Mouse (Mus musculus): ENCODE results near the gene Golph3. TPM values are rescaled to one million over a fixed set of nuclear protein-coding genes. Genes with fewer than 3 reads are reported as not detected.

Gene Golph3
- polyA plus RNA-seq, 1 experiment: 118 TPM

DNA sequence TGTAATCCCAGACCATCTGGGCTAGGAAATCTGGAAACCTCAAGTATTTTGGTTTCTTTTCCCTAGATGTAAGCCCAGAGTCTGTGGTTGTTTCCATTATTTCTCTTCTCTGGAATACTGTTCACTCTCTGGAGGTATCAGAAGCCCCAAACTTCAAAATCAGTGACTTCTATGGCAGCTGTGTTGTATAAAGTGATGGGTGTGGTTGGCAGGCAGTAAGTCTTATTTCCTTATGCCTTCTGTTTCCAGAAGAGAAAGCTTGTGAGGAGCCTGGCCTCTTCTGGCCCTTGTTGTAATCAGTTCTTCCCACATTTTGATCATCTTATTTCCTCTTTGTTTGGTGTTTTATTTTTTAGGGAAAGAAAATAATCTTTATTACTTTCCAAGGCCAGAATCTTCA, 9.6 kb downstream of the Golph3 start:
- TF ChIP-seq CTCF (IDR thresholded peaks at IDR 0.05; ENCODE audit: borderline replicate concordance, insufficient read depth, low read length): no peak
- TF ChIP-seq POLR2A (IDR thresholded peaks at IDR 0.05; ENCODE audit: low read depth, low read length): no peak
- no peaks in the 10 kb centered on the region for H3K4me1 ChIP-seq (ENCODE audit: control insufficient read depth, insufficient read depth, low read length)
- no peak overlapping the region for H3K27ac ChIP-seq (ENCODE audit: insufficient read depth, low read length)
- H3K4me3 ChIP-seq (ENCODE audit: insufficient read depth, low read length): no peak overlapping the region

DNA sequence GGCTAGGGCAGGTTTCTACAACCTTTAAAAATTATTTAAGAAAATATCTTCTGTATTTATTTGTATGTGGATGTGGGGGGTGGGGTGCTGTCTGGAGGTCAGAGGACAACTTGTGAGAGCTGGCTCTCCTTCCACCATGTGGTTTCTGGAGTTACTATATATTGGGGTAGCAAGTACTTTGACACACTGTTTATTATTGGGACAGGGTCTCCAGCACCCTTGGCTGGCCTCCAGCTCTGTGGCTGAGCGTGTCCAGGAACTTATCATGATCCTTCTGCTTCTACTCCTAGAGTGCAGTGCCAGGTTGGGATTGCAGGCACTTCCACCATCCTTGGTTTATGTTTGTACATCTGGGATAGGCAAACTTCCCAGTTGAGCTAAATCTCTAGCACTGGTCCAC, 10.1 kb downstream of the Golph3 start:
- Histone ChIP-seq H3K4me3 (ENCODE audit: insufficient read depth, low read length) (no peak overlapping the region), H3K27ac (ENCODE audit: insufficient read depth, low read length) (no peak overlapping the region), H3K4me1 (ENCODE audit: control insufficient read depth, insufficient read depth, low read length) (no peaks in the 10 kb centered on the region)
- no peak for TF ChIP-seq POLR2A (IDR thresholded peaks at IDR 0.05; ENCODE audit: low read depth, low read length)
- TF ChIP-seq CTCF (IDR thresholded peaks at IDR 0.05; ENCODE audit: borderline replicate concordance, insufficient read depth, low read length): no peak

GRCm38 (mm10) chr15:12334381-12334780, 13.1 kb downstream of the Golph3 start:
- Histone ChIP-seq H3K4me3 (ENCODE audit: insufficient read depth, low read length) (no peak overlapping the region), H3K27ac (ENCODE audit: insufficient read depth, low read length) (no peak overlapping the region), H3K4me1 (ENCODE audit: control insufficient read depth, insufficient read depth, low read length) (no peaks in the 10 kb centered on the region)
- TF ChIP-seq POLR2A (IDR thresholded peaks at IDR 0.05; ENCODE audit: low read depth, low read length) (no peak), CTCF (IDR thresholded peaks at IDR 0.05; ENCODE audit: borderline replicate concordance, insufficient read depth, low read length) (no peak)

GRCm38 (mm10) chr15:12337030-12337778, 16.0 kb downstream of the Golph3 start:
- H3K4me3 ChIP-seq (ENCODE audit: insufficient read depth, low read length): no peak overlapping the region
- no peak for TF ChIP-seq POLR2A (IDR thresholded peaks at IDR 0.05; ENCODE audit: low read depth, low read length)
- no peak for TF ChIP-seq CTCF (IDR thresholded peaks at IDR 0.05; ENCODE audit: borderline replicate concordance, insufficient read depth, low read length)

GRCm38 (mm10) chr15:12337779-12338137, 16.5 kb downstream of the Golph3 start:
- H3K4me1 ChIP-seq (ENCODE audit: control insufficient read depth, insufficient read depth, low read length): peaks cover 5% of the 10 kb centered on the region; the same call in 1 of the 2 replicates
- no peak overlapping the region for H3K27ac ChIP-seq (ENCODE audit: insufficient read depth, low read length)
- no peak overlapping the region for H3K4me3 ChIP-seq (ENCODE audit: insufficient read depth, low read length)
- no peak for TF ChIP-seq POLR2A (IDR thresholded peaks at IDR 0.05; ENCODE audit: low read depth, low read length)
- no peak for TF ChIP-seq CTCF (IDR thresholded peaks at IDR 0.05; ENCODE audit: borderline replicate concordance, insufficient read depth, low read length)

More at GRCm38 (mm10) chr15:12337030-12337778, 16.0 kb downstream of the Golph3 start:
- Histone ChIP-seq H3K4me1 (ENCODE audit: control insufficient read depth, insufficient read depth, low read length) (peaks cover 5% of the 10 kb centered on the region; the same call in 1 of the 2 replicates), H3K27ac (ENCODE audit: insufficient read depth, low read length) (no peak overlapping the region)

DNA sequence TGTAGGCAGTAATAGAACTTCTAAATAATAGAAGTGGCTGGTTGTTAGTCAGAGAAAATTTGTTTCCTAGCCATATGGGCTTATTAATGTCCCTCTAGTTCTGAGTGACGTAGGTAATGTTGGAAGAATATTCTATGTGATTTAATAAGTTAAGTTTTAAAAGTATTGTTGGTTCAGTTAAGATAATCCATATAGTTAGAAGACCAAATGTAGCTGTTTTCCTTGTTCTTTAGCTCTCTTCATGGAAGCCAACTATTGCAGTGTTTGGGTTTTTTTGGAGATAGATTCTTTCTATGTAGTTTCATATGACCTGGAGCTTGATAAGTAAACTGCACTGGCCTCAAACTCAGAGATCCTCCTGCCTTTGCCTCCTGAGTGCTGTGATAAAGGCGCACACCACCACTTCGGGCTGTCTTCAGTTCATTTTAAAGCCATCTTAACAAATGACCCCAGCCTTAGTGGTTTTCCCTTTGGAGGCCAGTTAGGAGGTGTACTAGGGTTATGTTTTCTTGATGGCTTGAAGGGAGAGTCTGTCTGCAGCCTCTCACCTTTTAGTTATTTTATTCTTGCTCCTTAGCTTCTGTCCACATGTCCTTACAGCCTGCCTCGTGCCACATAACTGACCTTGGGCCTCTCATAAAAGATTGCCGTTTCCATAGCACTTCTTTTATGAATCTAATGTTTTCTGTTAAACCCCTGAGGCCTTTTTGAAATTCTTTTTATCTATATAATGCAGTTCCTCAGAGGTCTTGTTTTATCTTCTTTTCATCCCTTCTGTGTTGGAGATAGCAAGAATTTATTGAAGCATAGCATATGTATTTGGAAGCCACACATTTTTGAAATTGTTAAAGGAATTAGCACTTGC, 19.5 kb downstream of the Golph3 start:
- Histone ChIP-seq H3K4me3 (ENCODE audit: insufficient read depth, low read length) (no peak overlapping the region), H3K4me1 (ENCODE audit: control insufficient read depth, insufficient read depth, low read length) (peaks cover 5% of the 10 kb centered on the region; the same call in 1 of the 2 replicates), H3K27ac (ENCODE audit: insufficient read depth, low read length) (no peak overlapping the region)
- no peak for TF ChIP-seq CTCF (IDR thresholded peaks at IDR 0.05; ENCODE audit: borderline replicate concordance, insufficient read depth, low read length)
- no peak for TF ChIP-seq POLR2A (IDR thresholded peaks at IDR 0.05; ENCODE audit: low read depth, low read length)

GRCm38 (mm10) chr15:12341401-12341758, 20.1 kb downstream of the Golph3 start:
- TF ChIP-seq CTCF (IDR thresholded peaks at IDR 0.05; ENCODE audit: borderline replicate concordance, insufficient read depth, low read length) (no peak), POLR2A (IDR thresholded peaks at IDR 0.05; ENCODE audit: low read depth, low read length) (no peak)
- Histone ChIP-seq H3K4me1 (ENCODE audit: control insufficient read depth, insufficient read depth, low read length) (peaks cover 5% of the 10 kb centered on the region; the same call in 1 of the 2 replicates), H3K27ac (ENCODE audit: insufficient read depth, low read length) (no peak overlapping the region), H3K4me3 (ENCODE audit: insufficient read depth, low read length) (no peak overlapping the region)

DNA sequence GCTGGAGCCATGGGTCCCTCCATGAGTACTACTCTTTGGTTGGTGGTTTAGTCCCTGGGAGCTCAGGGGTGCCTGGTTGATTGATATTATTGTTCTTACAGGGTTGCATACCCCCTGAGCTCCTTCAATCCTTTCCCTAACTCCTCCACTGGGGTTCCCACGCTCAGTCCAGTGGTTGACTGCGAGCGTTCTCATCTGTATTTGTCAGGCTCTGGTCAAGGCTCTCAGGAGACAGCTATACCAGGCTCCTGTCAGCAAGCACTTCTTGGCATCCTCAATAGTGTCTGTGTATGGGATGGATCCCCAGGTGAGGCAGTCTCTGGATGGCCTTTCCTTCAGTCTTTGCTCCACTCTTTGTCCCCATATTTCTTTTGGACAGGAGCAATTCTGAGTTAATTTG, 25.7 kb downstream of the Golph3 start:
- no peak overlapping the region for H3K4me3 ChIP-seq (ENCODE audit: insufficient read depth, low read length)
- no peak overlapping the region for H3K27ac ChIP-seq (ENCODE audit: insufficient read depth, low read length)
- H3K4me1 ChIP-seq (ENCODE audit: control insufficient read depth, insufficient read depth, low read length): no peaks in the 10 kb centered on the region
- no peak for TF ChIP-seq CTCF (IDR thresholded peaks at IDR 0.05; ENCODE audit: borderline replicate concordance, insufficient read depth, low read length)
- TF ChIP-seq POLR2A (IDR thresholded peaks at IDR 0.05; ENCODE audit: low read depth, low read length): no peak

DNA sequence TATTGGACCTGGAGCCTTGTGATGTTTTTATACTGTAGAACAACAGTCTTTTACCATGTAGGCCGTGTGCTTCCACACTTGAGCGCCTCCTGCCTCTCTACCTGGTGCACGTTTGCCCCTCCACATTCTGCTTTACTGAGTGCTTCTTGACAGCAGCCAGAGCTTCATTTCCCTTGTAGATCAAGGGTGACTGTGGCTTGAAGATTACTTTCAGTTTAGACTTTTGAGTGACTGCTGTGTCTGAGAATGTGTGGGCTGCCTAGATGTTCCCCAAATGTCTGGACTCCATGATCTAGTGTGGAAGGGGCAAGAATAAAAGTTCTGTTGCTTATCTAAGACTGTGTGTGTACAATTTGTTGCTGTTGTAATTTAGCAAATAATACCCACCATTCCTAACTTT, 27.7 kb downstream of the Golph3 start:
- Histone ChIP-seq H3K27ac (ENCODE audit: insufficient read depth, low read length) (no peak overlapping the region), H3K4me3 (ENCODE audit: insufficient read depth, low read length) (no peak overlapping the region), H3K4me1 (ENCODE audit: control insufficient read depth, insufficient read depth, low read length) (no peaks in the 10 kb centered on the region)
- TF ChIP-seq POLR2A (IDR thresholded peaks at IDR 0.05; ENCODE audit: low read depth, low read length) (no peak), CTCF (IDR thresholded peaks at IDR 0.05; ENCODE audit: borderline replicate concordance, insufficient read depth, low read length) (no peak)

DNA sequence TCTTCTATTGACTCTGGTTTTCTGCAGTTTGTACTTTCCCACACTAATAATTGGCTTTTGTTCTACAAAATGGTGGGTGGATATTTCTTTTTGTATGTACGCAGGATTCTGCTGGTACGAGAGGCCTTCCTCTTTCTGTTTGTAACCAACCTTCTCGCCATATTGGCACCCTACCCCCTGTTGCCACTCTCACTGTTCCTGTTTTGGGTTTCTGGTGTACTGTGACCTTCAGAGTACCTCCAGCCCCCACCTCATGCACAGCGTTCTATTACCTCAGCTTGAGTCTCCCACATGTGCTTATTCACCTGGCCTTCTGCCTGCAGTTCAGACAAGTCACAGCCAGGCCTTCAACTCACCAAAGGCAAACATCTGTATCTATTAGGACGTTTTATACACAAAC, 28.6 kb downstream of the Golph3 start:
- TF ChIP-seq CTCF (IDR thresholded peaks at IDR 0.05; ENCODE audit: borderline replicate concordance, insufficient read depth, low read length) (no peak), POLR2A (IDR thresholded peaks at IDR 0.05; ENCODE audit: low read depth, low read length) (no peak)
- Histone ChIP-seq H3K27ac (ENCODE audit: insufficient read depth, low read length) (no peak overlapping the region), H3K4me1 (ENCODE audit: control insufficient read depth, insufficient read depth, low read length) (no peaks in the 10 kb centered on the region), H3K4me3 (ENCODE audit: insufficient read depth, low read length) (no peak overlapping the region)
